In the genomic region with DNA sequence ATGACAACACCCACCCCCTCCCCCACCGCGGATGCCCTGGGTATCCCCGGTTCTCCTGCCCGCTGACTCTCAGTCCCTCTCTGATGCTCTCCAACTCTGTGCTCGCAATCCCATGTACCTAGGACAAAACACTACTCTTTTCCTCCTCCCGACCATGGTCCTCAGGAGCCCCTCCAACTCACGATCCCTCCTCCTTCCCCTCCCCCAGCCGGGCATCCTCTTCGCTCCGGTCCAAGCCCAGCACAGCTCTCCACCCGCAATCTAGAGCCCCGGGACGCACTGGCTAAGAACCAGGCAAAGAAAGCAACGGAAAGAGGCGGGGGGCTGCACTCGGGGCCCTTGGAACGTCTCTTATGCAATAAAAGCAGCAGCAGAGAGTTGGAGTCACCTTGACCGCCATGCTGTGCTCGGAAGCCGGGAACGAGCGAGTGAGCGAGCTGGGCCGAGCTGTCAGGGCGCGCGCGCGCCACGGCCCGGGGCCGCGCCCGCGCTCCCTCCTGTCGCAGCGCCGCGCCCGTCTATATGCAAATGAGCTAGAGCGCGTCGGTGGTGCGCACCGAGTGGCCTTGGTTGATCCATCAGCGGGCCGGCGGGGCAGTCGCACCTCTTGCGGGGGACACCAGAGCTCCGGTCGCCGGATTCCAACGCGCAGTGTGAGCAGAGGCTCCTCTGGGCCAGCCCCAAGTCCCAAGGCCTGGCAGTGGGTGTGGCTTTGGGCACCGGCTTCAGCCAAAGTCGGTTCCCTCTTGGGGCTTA, we compare ENCODE assay signal across 8 mouse cellular contexts. TPM values are rescaled to one million over a fixed set of nuclear protein-coding genes. Genes with fewer than 3 reads are reported as not detected.
DNase-seq lines count a peak whose midpoint lies in the region; ATAC-seq and TF ChIP-seq lines count a peak whose summit lies in the region.

A gene (minus strand): TSS at position 625 of the 756 bp plus-strand sequence.

- no peaks in the 10 kb centered on the region for H3K9me3 ChIP-seq in hindbrain, postnatal 0 days (ENCODE audit: low read length)

- peak within 1 kb of the TSS; percentile 75 for H3K9ac ChIP-seq in hindbrain, postnatal 0 days (replicated peaks; ENCODE audit: low read length)

- no peaks in the 10 kb centered on the region for H3K27me3 ChIP-seq in hindbrain, postnatal 0 days (ENCODE audit: insufficient read depth, low read length)

- H3K36me3 ChIP-seq in hindbrain, postnatal 0 days (ENCODE audit: insufficient read depth, low read length): no peaks in the 10 kb centered on the region

- H3K4me3 ChIP-seq in cortical plate, adult 2 months (ENCODE audit: insufficient read depth, low read length): peak within 1 kb of the TSS; percentile 95
- H3K4me3 ChIP-seq in hindbrain, postnatal 0 days (ENCODE audit: low read length): peak within 1 kb of the TSS; percentile 77
- peak within 1 kb of the TSS; percentile 81 for H3K4me3 ChIP-seq in left cerebral cortex, adult 2 months

- WGBS in hindbrain, postnatal 0 days: 1% methylated on average over 57 of the region's 57 CpGs

- peak; percentile 97 for ATAC-seq in hindbrain, postnatal 0 days
- peak; percentile 91 for ATAC-seq in megakaryocyte, adult 5-6 weeks (ENCODE audit: poor library complexity, severe bottlenecking)

- peak within 1 kb of the TSS; percentile 18; the same call in 1 of the 2 replicates for H3K27ac ChIP-seq in cortical plate, adult 2 months (ENCODE audit: insufficient read depth, low read length)
- peak within 1 kb of the TSS; percentile 89 for H3K27ac ChIP-seq in hindbrain, postnatal 0 days
- peak within 1 kb of the TSS; percentile 96 for H3K27ac ChIP-seq in left cerebral cortex, adult 2 months

- intact Hi-C loops in left cerebral cortex, adult 2 months (cut with DNase I): loop anchor here (2.0 kb wide), 1 partner anchor 21 kb away; a partner anchor contains a TSS

- TF ChIP-seq CTCF in cortical plate, adult 2 months (IDR thresholded peaks at IDR 0.05; ENCODE audit: extremely low read depth, insufficient read depth, low read length): no peak
- no peak for TF ChIP-seq CTCF in hindbrain, postnatal 0 days (IDR thresholded peaks at IDR 0.05; ENCODE audit: low read depth)
- no peak for TF ChIP-seq CTCF in left cerebral cortex, adult 2 months (IDR thresholded peaks at IDR 0.05)

- H3K4me2 ChIP-seq in hindbrain, postnatal 0 days (ENCODE audit: low read depth, low read length): peak within 1 kb of the TSS; percentile 75

- peak; percentile 86 for TF ChIP-seq POLR2A in cortical plate, adult 2 months (IDR thresholded peaks at IDR 0.05; ENCODE audit: extremely low read depth, insufficient read depth, low read length)

- peak; percentile 88 for DNase-seq in adipocyte (ENCODE audit: low spot score)
- DNase-seq in gastrocnemius, adult 8-10 months (ENCODE audit: low spot score in 2 of 2): peak; percentile 82 to 91
- DNase-seq in hindbrain, postnatal 0 days (ENCODE audit: low spot score): peak; percentile 95
- DNase-seq in left cerebral cortex, adult 2 months (ENCODE audit: extremely low spot score in 1 of 2, low spot score in 2 of 2): peak; percentile 68 to 72
- peak; percentile 79 for DNase-seq in right cerebral cortex, adult 18-20 months
- DNase-seq in urinary bladder, postnatal 10 days (ENCODE audit: low spot score): peak; percentile 14

- peaks cover 9% of the 10 kb centered on the region; the same call in 1 of the 2 replicates for H3K4me1 ChIP-seq in cortical plate, adult 2 months (ENCODE audit: control insufficient read depth, insufficient read depth, low read length)
- H3K4me1 ChIP-seq in hindbrain, postnatal 0 days (ENCODE audit: insufficient read depth, low read length): 0 out of 2 replicates have a peak, but pooled peaks cover 7% of the 10 kb centered on the region

RNA-seq across cellular contexts. Expression of the gene that starts here (rescaled TPM):
- 111 and 113 TPM in 2 replicates for polyA plus RNA-seq in cortical plate, adult 2 months (2012; rRNA removed)
- total RNA-seq in gastrocnemius, adult 8-10 months (2022): 100 to 1,000 TPM; 395 to 460 (median 419) TPM
- total RNA-seq in hindbrain, postnatal 0 days (2014; rRNA removed): 158 and 199 TPM in 2 replicates
- 104 and 122 TPM in 2 replicates for polyA plus RNA-seq in hindbrain, postnatal 0 days (2015; fragmentation: Nextera tagmentation; extraction: Ambion mirVana)
- 100 to 1,000 TPM; 150 to 153 TPM for total RNA-seq in left cerebral cortex, adult 2 months (2021)
- total RNA-seq in megakaryocyte, adult 5-6 weeks (2015): 39.7 and 45.8 TPM in 2 replicates
- total RNA-seq in megakaryocyte, adult 5-6 weeks (2017): 36.8 and 44.4 TPM in 2 replicates

Comparison
In these comparisons a context has a peak if more than half of its experiments do, and no peak if none do; other contexts are left out.
1. Peak in every context shown above with its lines: DNase-seq, ATAC-seq, H3K4me3 ChIP-seq and H3K27ac ChIP-seq.
2. DNase-seq: peak in every context shown above with its lines; median percentile 95 in hindbrain, postnatal 0 days; 88 in adipocyte; 86 in gastrocnemius, adult 8-10 months; 79 in right cerebral cortex, adult 18-20 months; 70 in left cerebral cortex, adult 2 months; 14 in urinary bladder, postnatal 10 days.
3. H3K27ac ChIP-seq: peak in every context shown above with its lines; median percentile 96 in left cerebral cortex, adult 2 months; 89 in hindbrain, postnatal 0 days; 18 in cortical plate, adult 2 months.